Mouse (Mus musculus) limb, embryonic 13.5 days (tissue): ENCODE results near the gene Ntm. TPM values are rescaled to one million over a fixed set of nuclear protein-coding genes. Genes with fewer than 3 reads are reported as not detected.
A peak's percentile ranks its signal among the peaks of the same experiment; 100 is the strongest.

ENCODE experiments used
- ATAC-seq: fragments of 200-750 bp; cut with Nextera tagmentation; 2 replicates; pipeline ENCODE4 v1.8.0; 2017; ENCODE audit warnings: low read depth, moderate number of reproducible peaks, moderate TSS enrichment; ENCODE audit not compliant: low FRiP score
- H3K27ac ChIP-seq: fragments of 300-500 bp; sonication (generic); 2 replicates; pipeline ENCODE4 v1.5.1; 2015; ENCODE audit warnings: inconsistent platforms, mild to moderate bottlenecking, moderate library complexity
- H3K27me3 ChIP-seq: fragments of 300-500 bp; sonication (generic); 2 replicates; pipeline ENCODE4 v1.6.1; 2015; ENCODE audit warnings: mild to moderate bottlenecking, inconsistent platforms
- H3K36me3 ChIP-seq: fragments of 300-500 bp; sonication (generic); 2 replicates; pipeline ENCODE4 v1.6.1; 2015; ENCODE audit warnings: inconsistent platforms, mild to moderate bottlenecking, moderate library complexity
- H3K4me1 ChIP-seq: fragments of 300-500 bp; sonication (generic); 2 replicates; pipeline ENCODE4 v1.6.1; 2015; ENCODE audit warnings: inconsistent platforms
- H3K4me2 ChIP-seq: fragments of 300-500 bp; sonication (generic); replicated peaks from 2 replicates; pipeline ENCODE4 v1.6.1; 2015; ENCODE audit warnings: inconsistent platforms, mild to moderate bottlenecking, moderate library complexity
- H3K4me3 ChIP-seq: fragments of 300-500 bp; sonication (generic); 2 replicates; pipeline ENCODE4 v1.5.1; 2015; ENCODE audit warnings: moderate library complexity, mild to moderate bottlenecking, inconsistent platforms
- H3K9ac ChIP-seq: fragments of 300-500 bp; sonication (generic); 2 replicates; pipeline ENCODE4 v1.6.1; 2015; ENCODE audit warnings: mild to moderate bottlenecking, inconsistent platforms
- H3K9me3 ChIP-seq: fragments of 300-500 bp; sonication (generic); 2 replicates; pipeline ENCODE4 v1.6.1; 2016; ENCODE audit warnings: inconsistent platforms
- WGBS: fragments of 180-500 bp; shearing (Covaris S2); methylation state at CpG from one replicate; pipeline ENCODE4 v1.1.7; 2015; 5-methylcytosine and 5-hydroxymethylcytosine counted together
- polyA plus RNA-seq: library from polyadenylated mRNA; unstranded; fragments of >200 nt; fragmentation: Nextera tagmentation; extraction: Ambion mirVana; gene quantifications from 2 replicates; pipeline ENCODE4 v1.2.1, GENCODE M21; 2015

Gene Ntm
- polyA plus RNA-seq, 1 experiment from 2014 or later, result 40.0 TPM

GRCm38 (mm10) chr9:29473418-29473817 lies 489.5 kb downstream of the Ntm start:
- ATAC-seq, result no peak
- no peak overlapping the region for H3K9ac ChIP-seq
- H3K4me1 ChIP-seq, result no peaks in the 10 kb centered on the region
- 0 out of 2 replicates have a peak, but pooled peaks cover 9% of the 10 kb centered on the region for H3K27me3 ChIP-seq
- H3K4me3 ChIP-seq, result no peak overlapping the region
- no peak overlapping the region for H3K27ac ChIP-seq
- H3K36me3 ChIP-seq, result no peaks in the 10 kb centered on the region
- H3K9me3 ChIP-seq, result no peaks in the 10 kb centered on the region
- no peak overlapping the region for H3K4me2 ChIP-seq

GRCm38 (mm10) chr9:29472226-29472625 lies 490.7 kb downstream of the Ntm start:
- Histone ChIP-seq H3K4me1 (no peaks in the 10 kb centered on the region), H3K4me3 (no peak overlapping the region), H3K9ac (no peak overlapping the region), H3K4me2 (no peak overlapping the region), H3K27ac (no peak overlapping the region), H3K36me3 (no peaks in the 10 kb centered on the region), H3K27me3 (peaks cover 12% of the 10 kb centered on the region; the same call in 1 of the 2 replicates), H3K9me3 (no peaks in the 10 kb centered on the region)
- ATAC-seq, result no peak
- WGBS, result 49% methylated on average over 4 of the region's 4 CpGs

GRCm38 (mm10) chr9:29464756-29465155 lies 498.2 kb downstream of the Ntm start:
- H3K9me3 ChIP-seq, result no peaks in the 10 kb centered on the region
- peaks cover 10% of the 10 kb centered on the region; the same call in 1 of the 2 replicates for H3K4me1 ChIP-seq
- H3K4me2 ChIP-seq, result no peak overlapping the region
- WGBS, result 72% methylated on average over 4 of the region's 4 CpGs
- ATAC-seq, result no peak
- no peaks in the 10 kb centered on the region for H3K36me3 ChIP-seq
- H3K9ac ChIP-seq, result no peak overlapping the region
- peaks cover 26% of the 10 kb centered on the region for H3K27me3 ChIP-seq
- H3K27ac ChIP-seq, result no peak overlapping the region
- no peak overlapping the region for H3K4me3 ChIP-seq

GRCm38 (mm10) chr9:29462970-29463593 lies 499.9 kb downstream of the Ntm start:
- Histone ChIP-seq H3K27me3 (peaks cover 35% of the 10 kb centered on the region), H3K9ac (no peak overlapping the region), H3K27ac (no peak overlapping the region), H3K36me3 (no peaks in the 10 kb centered on the region), H3K4me3 (no peak overlapping the region), H3K4me1 (peaks cover 10% of the 10 kb centered on the region; the same call in 1 of the 2 replicates), H3K4me2 (no peak overlapping the region), H3K9me3 (no peaks in the 10 kb centered on the region)
- WGBS, result 64% methylated on average over 10 of the region's 10 CpGs
- ATAC-seq, result no peak

GRCm38 (mm10) chr9:29457976-29458572 lies 504.9 kb downstream of the Ntm start:
- Histone ChIP-seq H3K27me3 (peaks cover 39% of the 10 kb centered on the region), H3K4me3 (no peak overlapping the region), H3K4me1 (peaks cover 6% of the 10 kb centered on the region; the same call in 1 of the 2 replicates), H3K4me2 (no peak overlapping the region), H3K9me3 (no peaks in the 10 kb centered on the region), H3K36me3 (no peaks in the 10 kb centered on the region), H3K9ac (no peak overlapping the region), H3K27ac (no peak overlapping the region)
- WGBS, result 10% methylated on average over 5 of the region's 5 CpGs
- peak; percentile 75 for ATAC-seq

- Histone ChIP-seq H3K9ac (no peak overlapping the region), H3K27ac (no peak overlapping the region), H3K4me2 (no peak overlapping the region), H3K4me3 (no peak overlapping the region), H3K9me3 (no peaks in the 10 kb centered on the region), H3K4me1 (peaks cover 5% of the 10 kb centered on the region; the same call in 1 of the 2 replicates), H3K27me3 (peaks cover 38% of the 10 kb centered on the region), H3K36me3 (no peaks in the 10 kb centered on the region)
- no peak for ATAC-seq
- WGBS, result 86% methylated on average over 7 of the region's 7 CpGs
Measured at GRCm38 (mm10) chr9:29456014-29456413, 506.9 kb downstream of the Ntm start.

- H3K27ac ChIP-seq, result no peak overlapping the region
- no peak overlapping the region for H3K4me2 ChIP-seq
- H3K9ac ChIP-seq, result no peak overlapping the region
- no peak for ATAC-seq
- H3K4me1 ChIP-seq, result no peaks in the 10 kb centered on the region
- no peak overlapping the region for H3K4me3 ChIP-seq
- H3K36me3 ChIP-seq, result no peaks in the 10 kb centered on the region
- 79% methylated on average over 1 of the region's 1 CpGs for WGBS
- H3K9me3 ChIP-seq, result no peaks in the 10 kb centered on the region
- H3K27me3 ChIP-seq, result peaks cover 10% of the 10 kb centered on the region; the same call in 1 of the 2 replicates
Measured at GRCm38 (mm10) chr9:29451232-29451631, 511.7 kb downstream of the Ntm start.

- Histone ChIP-seq H3K4me3 (no peak overlapping the region), H3K4me1 (no peaks in the 10 kb centered on the region), H3K4me2 (no peak overlapping the region), H3K36me3 (no peaks in the 10 kb centered on the region), H3K27ac (no peak overlapping the region), H3K9me3 (no peaks in the 10 kb centered on the region), H3K9ac (no peak overlapping the region), H3K27me3 (peaks cover 16% of the 10 kb centered on the region)
- ATAC-seq, result no peak
- 60% methylated on average over 4 of the region's 4 CpGs for WGBS
Measured at GRCm38 (mm10) chr9:29444001-29444400, 518.9 kb downstream of the Ntm start.

- H3K4me3 ChIP-seq, result no peak overlapping the region
- H3K9me3 ChIP-seq, result no peaks in the 10 kb centered on the region
- peaks cover 3% of the 10 kb centered on the region; the same call in 1 of the 2 replicates for H3K4me1 ChIP-seq
- no peak overlapping the region for H3K4me2 ChIP-seq
- no peak for ATAC-seq
- 67% methylated on average over 5 of the region's 5 CpGs for WGBS
- H3K27me3 ChIP-seq, result peaks cover 32% of the 10 kb centered on the region
- H3K9ac ChIP-seq, result no peak overlapping the region
- H3K27ac ChIP-seq, result no peak overlapping the region
- no peaks in the 10 kb centered on the region for H3K36me3 ChIP-seq
Measured at GRCm38 (mm10) chr9:29439401-29439800, 523.5 kb downstream of the Ntm start.

- 38% methylated on average over 6 of the region's 6 CpGs for WGBS
- H3K27ac ChIP-seq, result no peak overlapping the region
- H3K9ac ChIP-seq, result no peak overlapping the region
- no peak for ATAC-seq
- no peak overlapping the region for H3K4me3 ChIP-seq
- peaks cover 58% of the 10 kb centered on the region for H3K27me3 ChIP-seq
- H3K4me2 ChIP-seq, result no peak overlapping the region
- no peaks in the 10 kb centered on the region for H3K36me3 ChIP-seq
- peaks cover 17% of the 10 kb centered on the region; the same call in 1 of the 2 replicates for H3K4me1 ChIP-seq
- H3K9me3 ChIP-seq, result no peaks in the 10 kb centered on the region
Measured at GRCm38 (mm10) chr9:29434611-29435010, 528.3 kb downstream of the Ntm start.

- no peak for ATAC-seq
- H3K9me3 ChIP-seq, result no peaks in the 10 kb centered on the region
- no peak overlapping the region for H3K9ac ChIP-seq
- no peak overlapping the region for H3K27ac ChIP-seq
- peaks cover 59% of the 10 kb centered on the region for H3K27me3 ChIP-seq
- WGBS, result 2% methylated on average over 4 of the region's 4 CpGs
- peaks cover 18% of the 10 kb centered on the region for H3K4me1 ChIP-seq
- no peaks in the 10 kb centered on the region for H3K36me3 ChIP-seq
- H3K4me3 ChIP-seq, result no peak overlapping the region
- H3K4me2 ChIP-seq, result no peak overlapping the region
Measured at GRCm38 (mm10) chr9:29433910-29434309, 529.0 kb downstream of the Ntm start.

GRCm38 (mm10) chr9:29433156-29433555 lies 529.8 kb downstream of the Ntm start:
- no peaks in the 10 kb centered on the region for H3K36me3 ChIP-seq
- H3K9ac ChIP-seq, result no peak overlapping the region
- H3K4me2 ChIP-seq, result no peak overlapping the region
- H3K27me3 ChIP-seq, result peaks cover 63% of the 10 kb centered on the region
- peaks cover 25% of the 10 kb centered on the region for H3K4me1 ChIP-seq
- H3K27ac ChIP-seq, result no peak overlapping the region
- WGBS, result 41% methylated on average over 7 of the region's 7 CpGs
- no peak for ATAC-seq
- no peaks in the 10 kb centered on the region for H3K9me3 ChIP-seq
- no peak overlapping the region for H3K4me3 ChIP-seq

- WGBS, result 80% methylated on average over 9 of the region's 9 CpGs
- peaks cover 58% of the 10 kb centered on the region for H3K27me3 ChIP-seq
- no peak overlapping the region for H3K27ac ChIP-seq
- ATAC-seq, result no peak
- H3K4me1 ChIP-seq, result peaks cover 28% of the 10 kb centered on the region
- H3K36me3 ChIP-seq, result no peaks in the 10 kb centered on the region
- H3K9ac ChIP-seq, result no peak overlapping the region
- no peaks in the 10 kb centered on the region for H3K9me3 ChIP-seq
- no peak overlapping the region for H3K4me2 ChIP-seq
- H3K4me3 ChIP-seq, result no peak overlapping the region
Measured at GRCm38 (mm10) chr9:29431590-29431989, 531.4 kb downstream of the Ntm start.
